Mouse (Mus musculus): ENCODE results near the gene Zfp213. TPM values are rescaled to one million over a fixed set of nuclear protein-coding genes. Genes with fewer than 3 reads are reported as not detected.
A peak's percentile ranks its signal among the peaks of the same experiment; 100 is the strongest.

The Zfp213 gene
- polyA plus RNA-seq, 1 experiment from 2014 or later, result 15.1 TPM

DNA sequence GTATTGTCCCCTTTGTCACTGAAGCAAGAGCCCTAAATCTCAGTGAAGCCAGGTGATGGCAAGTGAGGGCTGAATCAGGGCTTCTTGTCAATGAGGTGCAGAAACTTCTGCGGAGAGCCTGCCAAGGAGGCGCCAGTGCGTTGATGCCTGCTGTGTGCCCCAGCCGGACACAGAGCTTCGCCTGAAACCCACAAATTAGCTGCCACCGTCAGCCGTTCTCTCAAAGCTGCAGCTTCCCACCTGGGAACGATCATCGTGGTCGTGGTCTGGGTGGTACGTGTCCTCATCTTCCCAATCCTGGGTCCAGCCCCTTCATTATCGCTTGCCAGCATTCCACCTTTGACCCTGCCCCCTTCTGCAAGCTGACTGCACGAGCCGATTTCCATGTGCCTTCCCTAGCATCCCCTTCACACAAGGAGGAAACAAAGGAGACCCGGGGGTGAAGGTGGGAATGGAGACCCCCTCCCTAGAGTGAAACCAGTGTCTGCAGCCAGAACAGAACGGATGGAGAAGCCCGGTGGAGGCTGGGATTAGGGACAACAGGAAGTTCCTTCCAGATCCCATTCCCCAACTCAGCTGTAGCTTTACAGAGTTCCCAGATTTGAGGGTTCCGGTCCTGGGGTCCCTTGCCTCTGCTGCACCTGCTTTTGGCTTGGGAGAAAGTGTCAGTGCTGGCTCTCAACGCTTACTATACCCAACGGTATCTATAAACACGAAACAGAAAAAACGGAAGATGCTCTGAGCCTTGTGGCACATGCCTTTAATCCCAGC lies 21.9 kb upstream of the Zfp213 start:
- WGBS (ENCODE audit: insufficient replicate concordance), result under 1% methylated on average over 22 of the region's 22 CpGs
- H3K4me3 ChIP-seq (ENCODE audit: low read depth, low read length), result peak overlapping the region; percentile 57
- H3K27me3 ChIP-seq (ENCODE audit: control insufficient read depth, insufficient read depth, low read length), result no peaks in the 10 kb centered on the region
- no peaks in the 10 kb centered on the region for H3K9me3 ChIP-seq (replicated peaks; ENCODE audit: control insufficient read depth, low read length)
- peak overlapping the region; percentile 72 for H3K9ac ChIP-seq (ENCODE audit: low read depth, low read length)
- H3K4me1 ChIP-seq (ENCODE audit: control insufficient read depth, insufficient read depth, low read length), result peaks cover 9% of the 10 kb centered on the region
- no peak overlapping the region; the same call in 1 of the 2 replicates for H3K27ac ChIP-seq (ENCODE audit: low read depth, low read length)
- ATAC-seq (replicated peaks; ENCODE audit: insufficient number of reproducible peaks, low FRiP score, low TSS enrichment), result peak; percentile 63
- peaks cover 2% of the 10 kb centered on the region; the same call in 1 of the 2 replicates for H3K36me3 ChIP-seq (ENCODE audit: control insufficient read depth, insufficient read depth, low read length)
- H3K4me2 ChIP-seq, result peak overlapping the region; percentile 93

DNA sequence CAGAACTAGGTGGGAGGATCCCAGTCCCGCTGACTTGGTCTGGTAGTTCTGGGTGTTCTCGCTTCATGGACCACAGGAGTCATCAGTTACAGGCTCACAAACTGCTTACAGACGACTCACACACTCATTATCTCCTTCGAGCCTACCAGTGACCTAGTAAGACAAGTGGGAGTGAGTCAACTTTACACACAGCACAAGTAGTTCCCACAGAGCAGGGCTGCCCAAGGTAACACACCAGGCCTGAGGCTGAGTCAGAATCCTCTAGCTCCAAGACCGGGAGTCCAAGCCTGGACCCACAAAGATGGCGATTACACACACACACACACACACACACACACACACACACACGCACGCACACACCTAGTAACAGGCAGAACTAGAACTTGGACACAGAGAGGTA lies 20.7 kb upstream of the Zfp213 start:
- peak overlapping the region; percentile 57; the same call in 1 of the 2 replicates for H3K4me3 ChIP-seq (ENCODE audit: low read depth, low read length)
- ATAC-seq (replicated peaks; ENCODE audit: insufficient number of reproducible peaks, low FRiP score, low TSS enrichment), result no peak

DNA sequence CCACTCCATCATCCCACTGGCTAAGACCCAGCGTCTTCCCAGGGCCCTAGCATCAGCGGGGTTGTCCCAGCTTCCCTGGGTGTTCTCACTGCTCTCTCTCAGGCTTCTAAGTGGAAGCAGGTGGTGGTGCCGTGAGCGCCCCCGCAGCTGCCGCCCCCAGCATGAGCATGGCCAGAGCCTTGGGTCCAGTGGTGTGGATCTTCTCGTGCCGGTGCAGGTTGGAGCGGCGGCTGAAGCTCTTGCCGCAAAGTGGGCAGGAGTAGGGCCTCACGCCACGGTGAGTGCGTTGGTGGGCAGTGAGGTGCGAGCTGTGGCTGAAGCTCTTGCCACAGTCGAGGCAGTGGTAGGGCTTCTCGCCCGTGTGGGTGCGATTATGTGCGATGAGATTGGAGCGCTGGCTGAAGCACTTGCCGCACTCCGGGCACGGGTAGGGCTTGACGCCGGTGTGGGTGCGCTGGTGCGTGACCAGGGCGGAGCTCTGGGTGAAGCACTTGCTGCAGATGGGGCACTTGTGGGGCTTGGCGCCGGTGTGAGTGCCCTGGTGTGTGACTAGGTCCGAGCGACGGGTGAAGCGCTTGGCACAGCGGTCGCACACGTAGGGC lies 12.0 kb upstream of the Zfp213 start:
- H3K36me3 ChIP-seq (ENCODE audit: control insufficient read depth, insufficient read depth, low read length), result peaks cover 39% of the 10 kb centered on the region
- peak; percentile 31; the same call in 1 of the 2 replicates for ATAC-seq (replicated peaks; ENCODE audit: insufficient number of reproducible peaks, low FRiP score, low TSS enrichment)
- WGBS (ENCODE audit: insufficient replicate concordance), result 90% methylated on average over 38 of the region's 38 CpGs

More for the DNA sequence above, 20.7 kb upstream of the Zfp213 start:
- Histone ChIP-seq H3K27me3 (ENCODE audit: control insufficient read depth, insufficient read depth, low read length) (no peaks in the 10 kb centered on the region), H3K36me3 (ENCODE audit: control insufficient read depth, insufficient read depth, low read length) (peaks cover 11% of the 10 kb centered on the region), H3K4me1 (ENCODE audit: control insufficient read depth, insufficient read depth, low read length) (peaks cover 9% of the 10 kb centered on the region), H3K4me2 (peak overlapping the region; percentile 93), H3K27ac (ENCODE audit: low read depth, low read length) (no peak overlapping the region), H3K9ac (ENCODE audit: low read depth, low read length) (peak overlapping the region; percentile 72; the same call in 1 of the 2 replicates), H3K9me3 (replicated peaks; ENCODE audit: control insufficient read depth, low read length) (no peaks in the 10 kb centered on the region)
- WGBS (ENCODE audit: insufficient replicate concordance), result 71% methylated on average over 8 of the region's 8 CpGs

DNA sequence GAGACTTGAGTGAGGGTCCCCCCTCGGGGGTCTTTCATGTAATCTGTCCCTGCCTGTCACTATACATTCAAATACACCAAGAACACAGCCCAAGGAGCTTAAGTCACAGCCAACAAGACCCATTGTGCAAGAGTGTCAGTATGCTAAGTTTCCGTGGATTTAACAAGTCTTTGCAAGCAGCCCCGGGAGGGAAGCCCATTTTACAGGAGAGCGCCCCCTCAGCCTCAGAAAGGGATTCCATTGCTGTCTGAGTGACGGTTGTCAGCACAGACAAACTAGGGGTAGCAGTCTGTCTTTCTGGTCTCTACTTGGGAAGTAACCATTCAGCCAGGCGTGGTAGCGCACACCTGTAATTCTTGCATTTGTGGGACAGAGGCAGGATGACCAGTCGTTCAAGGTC lies 10.1 kb upstream of the Zfp213 start:
- no peaks in the 10 kb centered on the region for H3K27me3 ChIP-seq (ENCODE audit: control insufficient read depth, insufficient read depth, low read length)
- no peak for ATAC-seq (replicated peaks; ENCODE audit: insufficient number of reproducible peaks, low FRiP score, low TSS enrichment)
- H3K27ac ChIP-seq (ENCODE audit: low read depth, low read length), result no peak overlapping the region
- no peaks in the 10 kb centered on the region for H3K4me1 ChIP-seq (ENCODE audit: control insufficient read depth, insufficient read depth, low read length)
- H3K4me2 ChIP-seq, result no peak overlapping the region
- H3K9ac ChIP-seq (ENCODE audit: low read depth, low read length), result no peak overlapping the region
- H3K9me3 ChIP-seq (replicated peaks; ENCODE audit: control insufficient read depth, low read length), result peaks cover 2% of the 10 kb centered on the region
- H3K36me3 ChIP-seq (ENCODE audit: control insufficient read depth, insufficient read depth, low read length), result peaks cover 28% of the 10 kb centered on the region
- 86% methylated on average over 8 of the region's 8 CpGs for WGBS (ENCODE audit: insufficient replicate concordance)
- H3K4me3 ChIP-seq (ENCODE audit: low read depth, low read length), result no peak overlapping the region

More for the DNA sequence above, 12.0 kb upstream of the Zfp213 start:
- H3K9ac ChIP-seq (ENCODE audit: low read depth, low read length), result no peak overlapping the region
- H3K27ac ChIP-seq (ENCODE audit: low read depth, low read length), result no peak overlapping the region
- no peaks in the 10 kb centered on the region for H3K27me3 ChIP-seq (ENCODE audit: control insufficient read depth, insufficient read depth, low read length)
- peaks cover 2% of the 10 kb centered on the region for H3K9me3 ChIP-seq (replicated peaks; ENCODE audit: control insufficient read depth, low read length)
- no peaks in the 10 kb centered on the region for H3K4me1 ChIP-seq (ENCODE audit: control insufficient read depth, insufficient read depth, low read length)
- no peak overlapping the region for H3K4me2 ChIP-seq
- no peak overlapping the region for H3K4me3 ChIP-seq (ENCODE audit: low read depth, low read length)

DNA sequence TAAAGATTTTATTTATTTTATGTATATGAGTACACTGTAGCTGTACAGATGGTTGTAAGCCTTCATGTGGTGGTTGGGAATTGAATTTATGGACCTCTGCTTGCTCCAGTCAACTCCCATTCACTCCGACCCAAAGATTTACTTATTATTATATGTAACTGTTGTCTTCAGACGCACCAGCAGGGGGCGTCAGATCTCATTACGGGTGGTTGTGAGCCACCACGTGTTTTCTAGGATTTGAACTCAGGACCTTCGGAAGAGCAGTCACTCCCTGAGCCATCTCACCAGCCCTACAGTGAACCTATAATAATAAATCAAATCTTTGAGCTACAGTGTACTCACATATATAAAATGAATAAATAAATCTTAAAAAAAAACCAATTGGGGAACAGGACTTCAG lies 8.0 kb upstream of the Zfp213 start:
- WGBS (ENCODE audit: insufficient replicate concordance), result 73% methylated on average over 6 of the region's 6 CpGs
- Histone ChIP-seq H3K4me2 (no peak overlapping the region), H3K27ac (ENCODE audit: low read depth, low read length) (no peak overlapping the region)

DNA sequence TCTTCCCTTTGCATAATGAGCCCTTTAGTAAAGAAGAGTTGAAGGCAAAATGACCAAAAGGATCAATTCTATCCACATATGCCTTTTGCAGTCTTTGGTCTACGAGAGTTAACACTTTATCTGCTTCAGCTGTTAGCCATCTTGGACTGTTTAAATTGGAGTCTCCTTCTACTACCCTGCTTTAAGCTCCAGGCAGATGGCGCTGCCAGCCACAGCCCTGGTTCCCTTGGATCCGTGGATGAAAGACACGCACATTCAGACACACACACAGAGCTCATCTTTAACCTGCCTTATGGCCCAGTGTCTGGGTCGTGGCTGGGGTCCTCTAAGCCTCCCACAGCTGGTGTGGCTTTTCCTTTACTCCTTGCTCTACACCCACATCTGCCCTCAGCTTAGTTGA lies 7.0 kb upstream of the Zfp213 start:
- no peak overlapping the region for H3K27ac ChIP-seq (ENCODE audit: low read depth, low read length)
- WGBS (ENCODE audit: insufficient replicate concordance), result 16% methylated on average over 5 of the region's 5 CpGs
- H3K4me3 ChIP-seq (ENCODE audit: low read depth, low read length), result no peak overlapping the region
- no peak overlapping the region for H3K4me2 ChIP-seq
- ATAC-seq (replicated peaks; ENCODE audit: insufficient number of reproducible peaks, low FRiP score, low TSS enrichment), result no peak
- peaks cover 10% of the 10 kb centered on the region for H3K36me3 ChIP-seq (ENCODE audit: control insufficient read depth, insufficient read depth, low read length)
- no peaks in the 10 kb centered on the region; the same call in 1 of the 2 replicates for H3K9me3 ChIP-seq (replicated peaks; ENCODE audit: control insufficient read depth, low read length)
- no peaks in the 10 kb centered on the region for H3K4me1 ChIP-seq (ENCODE audit: control insufficient read depth, insufficient read depth, low read length)
- H3K9ac ChIP-seq (ENCODE audit: low read depth, low read length), result no peak overlapping the region
- H3K27me3 ChIP-seq (ENCODE audit: control insufficient read depth, insufficient read depth, low read length), result no peaks in the 10 kb centered on the region

More for the DNA sequence above, 8.0 kb upstream of the Zfp213 start:
- no peak for ATAC-seq (replicated peaks; ENCODE audit: insufficient number of reproducible peaks, low FRiP score, low TSS enrichment)
- Histone ChIP-seq H3K9me3 (replicated peaks; ENCODE audit: control insufficient read depth, low read length) (peaks cover 2% of the 10 kb centered on the region), H3K9ac (ENCODE audit: low read depth, low read length) (no peak overlapping the region), H3K4me1 (ENCODE audit: control insufficient read depth, insufficient read depth, low read length) (no peaks in the 10 kb centered on the region), H3K36me3 (ENCODE audit: control insufficient read depth, insufficient read depth, low read length) (peaks cover 20% of the 10 kb centered on the region), H3K27me3 (ENCODE audit: control insufficient read depth, insufficient read depth, low read length) (no peaks in the 10 kb centered on the region), H3K4me3 (ENCODE audit: low read depth, low read length) (no peak overlapping the region)

DNA sequence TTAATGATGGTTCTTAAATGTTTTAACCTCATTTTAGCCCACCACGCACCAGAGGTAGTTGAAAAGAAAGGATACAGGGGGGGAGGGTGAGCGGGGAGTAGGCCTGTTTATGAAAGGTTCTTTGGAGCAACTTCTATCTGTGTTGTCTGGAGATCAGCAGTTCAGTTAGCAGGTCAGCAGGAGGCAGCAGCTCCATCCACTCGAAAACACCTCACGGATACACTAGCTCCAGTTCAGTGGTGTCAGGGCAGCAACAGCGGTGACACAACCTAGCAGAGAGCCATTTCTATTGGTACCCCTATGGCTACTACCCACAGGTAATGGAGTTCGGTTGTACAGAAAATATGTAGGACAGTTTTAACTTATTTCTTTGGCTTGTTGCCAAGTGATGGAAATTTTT lies 6.0 kb upstream of the Zfp213 start:
- Histone ChIP-seq H3K4me1 (ENCODE audit: control insufficient read depth, insufficient read depth, low read length) (peaks cover 3% of the 10 kb centered on the region), H3K27me3 (ENCODE audit: control insufficient read depth, insufficient read depth, low read length) (no peaks in the 10 kb centered on the region), H3K9me3 (replicated peaks; ENCODE audit: control insufficient read depth, low read length) (no peaks in the 10 kb centered on the region), H3K4me3 (ENCODE audit: low read depth, low read length) (no peak overlapping the region), H3K9ac (ENCODE audit: low read depth, low read length) (no peak overlapping the region), H3K27ac (ENCODE audit: low read depth, low read length) (no peak overlapping the region), H3K4me2 (no peak overlapping the region), H3K36me3 (ENCODE audit: control insufficient read depth, insufficient read depth, low read length) (no peaks in the 10 kb centered on the region; the same call in 1 of the 2 replicates)
- ATAC-seq (replicated peaks; ENCODE audit: insufficient number of reproducible peaks, low FRiP score, low TSS enrichment), result no peak
- 30% methylated on average over 6 of the region's 6 CpGs for WGBS (ENCODE audit: insufficient replicate concordance)

DNA sequence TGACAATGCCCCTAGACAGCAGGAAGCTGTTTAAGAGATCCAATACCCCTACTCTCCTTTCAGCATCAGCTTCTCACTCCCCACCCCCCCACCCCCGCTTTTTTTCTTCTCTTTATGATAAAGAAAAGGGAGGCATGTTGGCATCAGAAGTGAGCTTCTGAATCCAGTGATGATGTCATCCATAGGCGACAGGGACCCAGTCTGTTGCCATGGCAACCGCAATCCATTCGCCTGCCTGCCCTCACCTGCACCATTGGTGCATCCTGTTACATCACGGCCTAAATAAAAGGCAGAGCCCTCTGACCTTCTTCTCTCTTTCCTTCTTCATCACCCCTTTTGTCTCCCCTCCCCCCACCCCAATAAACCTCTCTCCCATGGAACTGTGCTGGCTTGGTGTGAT lies 4.3 kb upstream of the Zfp213 start:
- Histone ChIP-seq H3K27me3 (ENCODE audit: control insufficient read depth, insufficient read depth, low read length) (no peaks in the 10 kb centered on the region), H3K9me3 (replicated peaks; ENCODE audit: control insufficient read depth, low read length) (no peaks in the 10 kb centered on the region), H3K4me1 (ENCODE audit: control insufficient read depth, insufficient read depth, low read length) (peaks cover 7% of the 10 kb centered on the region), H3K4me2 (no peak overlapping the region), H3K36me3 (ENCODE audit: control insufficient read depth, insufficient read depth, low read length) (no peaks in the 10 kb centered on the region), H3K27ac (ENCODE audit: low read depth, low read length) (no peak overlapping the region), H3K9ac (ENCODE audit: low read depth, low read length) (no peak overlapping the region), H3K4me3 (ENCODE audit: low read depth, low read length) (no peak overlapping the region)
- WGBS (ENCODE audit: insufficient replicate concordance), result 36% methylated on average over 5 of the region's 5 CpGs
- ATAC-seq (replicated peaks; ENCODE audit: insufficient number of reproducible peaks, low FRiP score, low TSS enrichment), result no peak
